Mouse (Mus musculus) kidney, adult 2 months (tissue): Measurements from ENCODE around the gene Lhx8.

Experiments
- CTCF ChIP-seq: fragments of 200-500 bp; conservative IDR thresholded peaks from 2 replicates; pipeline ENCODE4 v1.5.1; 2011; ENCODE audit warnings: low read depth, mild to moderate bottlenecking, control low read depth, low read length, moderate library complexity, mixed read lengths; ENCODE audit not compliant: insufficient read depth, insufficient read length
- POLR2A ChIP-seq: fragments of 200-500 bp; IDR thresholded peaks from one replicate; pipeline ENCODE4 v1.6.1; 2011; ENCODE audit warnings: low read depth, low read length, control low read depth

GRCm38 (mm10) chr3:154257312-154257711, 73.1 kb downstream of the Lhx8 start:
- no peak for TF ChIP-seq CTCF
- no peak for TF ChIP-seq POLR2A
